Mouse (Mus musculus): ENCODE measurements at regions not wholly inside any gene's neighbourhood (a gene's known extent, or its start where the extent isn't known, plus 50 kb on each side); places are given as distances from the start of the nearest gene placed in this dataset.
"Not testable (repeated sequence)": the region's sequence is repeated elsewhere in the genome, so short reads cannot be mapped to it uniquely, and the experiment has no call there.

DNA sequence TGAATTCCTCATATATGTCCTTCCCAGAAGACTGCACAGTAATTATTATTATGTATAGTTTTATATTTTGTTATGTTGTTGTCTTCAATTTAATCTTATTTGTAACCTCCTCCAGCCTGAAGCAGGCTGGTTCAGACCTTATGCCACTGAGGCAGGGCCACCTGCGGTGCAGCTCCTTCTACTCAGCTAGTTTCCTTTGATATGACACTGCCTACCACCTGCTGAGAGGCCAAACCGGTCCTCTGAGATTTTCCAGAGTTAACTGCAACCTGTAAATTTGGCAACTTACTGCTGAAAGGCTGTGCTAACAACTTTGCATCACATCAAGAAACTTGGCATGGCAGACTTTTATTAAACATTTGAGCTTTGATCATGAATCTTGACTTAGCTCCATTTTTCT lies 691.3 kb downstream of the Dad1 start:
- Histone ChIP-seq H3K9ac (no peak overlapping the region), H3K4me3 (no peak overlapping the region), H3K27me3 (no peaks in the 10 kb centered on the region), H3K27ac (no peak overlapping the region), H3K4me2 (replicated peaks) (no peak overlapping the region), H3K36me3 (no peaks in the 10 kb centered on the region), H3K9me3 (replicated peaks) (no peaks in the 10 kb centered on the region), H3K4me1 (no peaks in the 10 kb centered on the region)
- ATAC-seq (ENCODE audit: low FRiP score) = no peak
- 59% methylated on average over 2 of the region's 2 CpGs for WGBS

DNA sequence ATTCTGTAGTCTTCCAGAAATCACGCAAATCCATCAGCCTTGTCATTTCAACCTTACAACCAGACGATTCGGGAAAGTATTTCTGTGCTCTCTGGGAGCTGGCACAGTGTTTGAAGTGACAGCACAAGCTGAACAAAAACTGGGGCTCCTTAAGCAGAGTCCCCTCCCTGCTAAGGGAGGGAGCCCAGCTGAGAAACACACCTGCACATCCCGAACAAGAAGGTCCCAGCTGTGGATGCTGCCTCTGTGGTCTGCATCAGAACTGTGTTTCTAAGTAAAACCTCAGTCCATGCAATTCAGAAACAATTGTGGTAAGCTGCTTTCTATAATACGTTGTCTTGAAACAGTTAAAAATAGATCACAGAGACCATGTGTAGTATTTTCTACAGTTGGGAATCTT lies 693.8 kb downstream of the Dad1 start:
- not testable (repeated sequence) for H3K27me3 ChIP-seq; H3K4me2 ChIP-seq (replicated peaks); ATAC-seq (ENCODE audit: low FRiP score); H3K9me3 ChIP-seq (replicated peaks); H3K4me1 ChIP-seq; H3K27ac ChIP-seq; H3K4me3 ChIP-seq; H3K9ac ChIP-seq; H3K36me3 ChIP-seq
- 92% methylated on average over 5 of the region's 5 CpGs for WGBS

DNA sequence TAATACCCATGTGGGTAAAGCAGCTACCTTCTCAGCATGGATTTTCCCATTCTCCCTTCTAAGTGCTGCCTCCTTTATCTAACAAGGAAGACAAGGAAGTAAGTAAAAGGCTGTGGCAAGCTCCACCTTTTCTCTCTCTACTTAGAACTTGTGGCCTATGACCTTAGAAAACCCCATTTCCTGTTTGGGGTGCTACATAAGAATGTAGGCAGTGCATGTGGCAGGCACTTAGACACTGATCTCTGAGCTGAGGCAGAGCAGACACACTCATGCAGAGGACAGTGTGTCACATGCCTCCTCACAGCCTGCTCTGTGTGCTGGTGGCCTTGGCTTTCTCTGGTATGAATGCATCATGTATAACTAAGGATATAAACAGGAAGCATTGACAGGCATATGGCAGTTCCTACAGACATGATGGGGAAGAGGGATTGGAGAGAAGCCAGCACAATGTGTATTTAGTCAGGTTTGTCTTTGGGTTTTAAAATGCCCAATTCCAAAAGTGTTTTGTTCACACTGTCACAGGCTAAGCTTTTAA lies 694.5 kb downstream of the Dad1 start:
- not testable (repeated sequence) for H3K4me2 ChIP-seq (replicated peaks); H3K9me3 ChIP-seq (replicated peaks); H3K36me3 ChIP-seq; H3K27ac ChIP-seq; H3K27me3 ChIP-seq; H3K4me1 ChIP-seq; H3K4me3 ChIP-seq; H3K9ac ChIP-seq; ATAC-seq (ENCODE audit: low FRiP score)

DNA sequence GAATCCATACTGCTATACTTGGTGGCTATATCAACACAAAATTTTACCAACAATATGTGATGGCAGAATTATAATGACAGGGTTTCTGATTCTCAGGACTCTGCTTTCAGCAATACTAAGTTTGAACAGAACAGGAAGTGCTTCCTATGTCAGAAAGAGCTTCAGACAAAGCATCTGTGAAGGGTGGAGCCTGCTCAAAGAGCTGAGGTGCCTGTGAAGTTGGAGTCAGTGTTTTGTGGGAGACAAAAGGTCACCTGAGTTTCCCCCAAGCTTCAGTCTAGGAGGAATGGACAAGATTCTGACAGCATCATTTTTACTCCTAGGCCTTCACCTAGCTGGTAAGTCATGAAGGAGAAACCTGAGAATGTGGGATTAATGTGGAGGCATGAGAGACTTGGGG lies 700.1 kb downstream of the Dad1 start:
- Histone ChIP-seq H3K27me3 (no peaks in the 10 kb centered on the region), H3K27ac (no peak overlapping the region), H3K4me2 (replicated peaks) (no peak overlapping the region), H3K36me3 (no peaks in the 10 kb centered on the region), H3K4me3 (no peak overlapping the region), H3K9ac (no peak overlapping the region), H3K4me1 (no peaks in the 10 kb centered on the region), H3K9me3 (replicated peaks) (no peaks in the 10 kb centered on the region)
- no peak for ATAC-seq (ENCODE audit: low FRiP score)

DNA sequence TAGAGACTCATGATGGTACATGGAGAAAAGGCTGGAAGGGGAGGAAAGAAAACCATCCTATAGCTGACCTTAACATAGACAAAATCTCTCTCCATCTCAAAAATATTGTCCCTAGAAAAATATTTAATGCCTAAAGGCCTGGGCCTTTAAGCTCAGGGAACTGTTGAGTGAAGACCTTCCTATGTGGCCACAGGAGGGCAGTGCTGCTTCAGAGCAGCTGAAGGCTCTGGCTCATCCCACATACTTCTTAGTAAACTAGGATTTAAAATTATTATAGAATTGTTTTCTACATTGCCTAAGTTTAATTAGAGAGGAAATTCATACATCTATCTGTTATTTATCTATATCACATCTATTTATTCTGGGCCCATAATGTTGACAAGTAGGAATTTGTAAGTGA lies 706.5 kb downstream of the Dad1 start:
- H3K4me2 ChIP-seq (replicated peaks); ATAC-seq (ENCODE audit: low FRiP score); H3K36me3 ChIP-seq; H3K27ac ChIP-seq; H3K27me3 ChIP-seq; H3K4me1 ChIP-seq; H3K9me3 ChIP-seq (replicated peaks); H3K4me3 ChIP-seq; H3K9ac ChIP-seq: not testable (repeated sequence)

DNA sequence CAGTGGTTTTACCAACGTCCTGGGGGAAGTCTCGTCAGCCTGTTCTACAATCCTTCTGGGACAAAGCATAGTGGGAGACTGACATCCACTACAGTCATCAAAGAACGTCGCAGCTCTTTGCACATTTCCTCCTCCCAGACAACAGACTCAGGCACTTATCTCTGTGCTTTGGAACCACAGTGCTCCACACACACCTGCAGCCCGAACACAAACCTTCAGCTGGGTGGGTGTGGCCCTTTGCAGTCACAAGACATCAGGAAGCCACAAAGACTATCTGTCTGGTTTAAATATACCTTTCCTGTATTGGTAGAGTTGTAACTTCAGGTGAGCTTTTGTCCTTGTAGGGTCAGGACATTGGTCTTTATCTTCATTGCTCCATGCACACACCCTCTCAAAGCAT lies 708.6 kb downstream of the Dad1 start:
- WGBS = 76% methylated on average over 5 of the region's 5 CpGs
- ATAC-seq (ENCODE audit: low FRiP score) = no peak
- no peaks in the 10 kb centered on the region for H3K4me1 ChIP-seq

DNA sequence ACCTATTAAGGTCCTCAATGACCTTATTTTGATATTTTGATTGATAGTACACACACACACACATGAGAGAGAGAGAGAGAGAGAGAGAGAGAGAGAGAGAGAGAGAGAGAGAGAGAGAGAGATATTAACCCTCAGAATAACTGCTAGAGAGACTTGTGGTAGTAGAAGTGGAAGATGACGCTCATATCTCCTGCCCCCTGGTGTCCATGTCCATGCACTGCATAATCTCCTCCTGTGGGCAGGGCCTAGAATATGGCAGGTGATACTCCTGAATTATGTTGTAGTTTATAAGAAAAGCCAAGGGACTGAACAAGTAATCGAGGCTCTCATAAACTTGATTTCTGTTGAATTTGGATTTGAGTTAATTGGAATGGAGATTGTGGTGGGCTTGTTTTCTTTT lies 712.3 kb downstream of the Dad1 start:
- 60% methylated on average over 2 of the region's 2 CpGs for WGBS
- H3K9ac ChIP-seq; H3K27ac ChIP-seq; H3K4me1 ChIP-seq; H3K27me3 ChIP-seq; H3K9me3 ChIP-seq (replicated peaks); ATAC-seq (ENCODE audit: low FRiP score); H3K36me3 ChIP-seq; H3K4me3 ChIP-seq; H3K4me2 ChIP-seq (replicated peaks): not testable (repeated sequence)

More for the DNA sequence above, 708.6 kb downstream of the Dad1 start:
- H3K27me3 ChIP-seq = no peaks in the 10 kb centered on the region
- H3K4me2 ChIP-seq (replicated peaks) = no peak overlapping the region
- no peak overlapping the region for H3K4me3 ChIP-seq
- no peaks in the 10 kb centered on the region for H3K36me3 ChIP-seq
- no peaks in the 10 kb centered on the region for H3K9me3 ChIP-seq (replicated peaks)
- H3K9ac ChIP-seq = no peak overlapping the region
- H3K27ac ChIP-seq = no peak overlapping the region

DNA sequence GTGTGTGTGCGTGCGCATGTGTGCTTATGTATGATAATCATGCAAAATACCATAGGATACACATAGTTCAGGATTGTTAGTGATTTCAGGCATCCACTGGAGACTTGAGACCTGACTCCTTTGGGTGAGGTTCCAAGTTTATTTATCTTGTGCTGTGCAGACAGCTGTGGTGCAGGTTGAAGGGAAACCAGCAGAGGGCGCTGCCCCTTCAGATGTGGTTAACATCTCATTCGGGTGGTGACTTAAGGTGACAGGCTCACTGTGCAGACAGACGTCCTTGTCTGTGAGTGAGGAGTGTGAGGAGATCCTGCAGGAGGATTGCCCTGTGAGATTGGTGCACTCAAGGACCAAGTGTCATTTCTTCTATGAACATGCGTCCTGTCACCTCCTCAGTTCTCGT lies 716.0 kb downstream of the Dad1 start:
- not testable (repeated sequence) for H3K27ac ChIP-seq; H3K4me2 ChIP-seq (replicated peaks); ATAC-seq (ENCODE audit: low FRiP score); H3K9ac ChIP-seq; H3K27me3 ChIP-seq; H3K36me3 ChIP-seq; H3K9me3 ChIP-seq (replicated peaks); H3K4me1 ChIP-seq; H3K4me3 ChIP-seq
- WGBS = 66% methylated on average over 7 of the region's 7 CpGs

DNA sequence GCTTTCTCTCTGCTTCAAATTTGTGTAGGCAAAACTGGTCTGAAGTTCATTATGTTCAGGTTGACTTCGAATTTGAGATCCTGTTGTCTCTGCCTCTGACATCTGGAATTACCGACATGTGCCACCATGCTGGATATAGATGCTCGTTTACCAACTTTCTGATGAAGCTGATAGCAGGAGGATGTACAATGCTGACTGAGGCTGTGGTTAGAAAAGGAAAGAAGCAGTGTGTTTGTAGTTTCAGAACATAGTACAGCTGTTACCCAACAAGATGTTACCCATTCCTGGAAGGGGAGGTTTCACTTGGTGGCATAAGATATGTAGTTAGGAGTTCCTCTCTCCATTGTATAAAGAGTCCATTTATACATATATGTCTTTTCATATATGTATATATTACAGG lies 730.5 kb downstream of the Dad1 start:
- not testable (repeated sequence) for ATAC-seq (ENCODE audit: low FRiP score); H3K27me3 ChIP-seq; H3K4me2 ChIP-seq (replicated peaks); H3K4me1 ChIP-seq; H3K27ac ChIP-seq; H3K9me3 ChIP-seq (replicated peaks); H3K36me3 ChIP-seq; H3K9ac ChIP-seq; H3K4me3 ChIP-seq
- whole genome bisulfite sequencing = no CpG with 5 or more reads among the region's 3 CpGs

DNA sequence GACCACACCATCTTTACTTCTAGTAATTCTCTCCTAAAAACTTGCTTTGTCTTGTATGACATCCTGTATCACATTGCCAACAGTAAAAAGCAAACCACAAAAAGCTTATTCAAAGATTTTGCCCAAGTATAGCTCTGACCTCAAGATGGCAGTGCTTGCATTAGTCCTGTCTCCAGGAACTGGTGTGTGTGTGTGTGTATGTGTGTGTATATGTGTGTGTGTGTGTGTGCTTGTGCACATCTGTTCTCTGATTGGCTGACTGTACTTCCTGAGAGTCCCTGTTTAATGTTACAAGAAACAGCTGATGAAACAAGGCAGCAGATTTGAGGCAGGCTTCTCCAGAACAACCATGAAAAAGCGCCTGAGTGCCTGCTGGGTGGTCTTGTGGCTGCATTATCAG lies 735.0 kb downstream of the Dad1 start:
- ATAC-seq (ENCODE audit: low FRiP score); H3K4me1 ChIP-seq: not testable (repeated sequence)

DNA sequence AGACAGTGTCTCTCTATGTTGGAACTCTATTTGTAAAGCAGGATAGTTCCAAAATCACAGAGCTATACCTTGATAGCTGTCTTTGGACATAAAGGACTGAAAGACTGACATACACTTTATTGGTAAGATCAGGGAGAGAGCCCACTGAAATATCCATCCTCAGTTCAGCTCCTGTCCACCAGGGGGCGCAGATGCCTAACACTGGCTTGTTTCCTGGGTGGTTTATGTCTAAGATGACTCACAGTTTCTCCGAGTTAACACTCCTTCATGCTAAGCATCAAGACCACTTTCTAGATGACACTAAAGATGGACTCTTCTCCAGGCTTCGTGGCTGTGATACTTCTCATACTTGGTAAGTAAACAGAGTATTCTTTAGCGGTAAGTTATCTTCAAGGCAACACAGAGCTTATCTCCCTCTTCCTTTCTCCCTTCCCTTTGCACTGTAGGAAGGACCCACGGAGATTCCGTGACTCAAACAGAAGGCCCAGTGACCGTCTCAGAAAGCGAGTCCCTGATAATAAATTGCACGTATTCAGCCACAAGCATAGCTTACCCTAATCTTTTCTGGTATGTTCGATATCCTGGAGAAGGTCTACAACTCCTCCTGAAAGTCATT lies 737.2 kb downstream of the Dad1 start:
- not testable (repeated sequence) for H3K4me3 ChIP-seq; H3K9me3 ChIP-seq (replicated peaks); H3K9ac ChIP-seq; H3K27ac ChIP-seq; H3K36me3 ChIP-seq; H3K27me3 ChIP-seq; H3K4me1 ChIP-seq; H3K4me2 ChIP-seq (replicated peaks); ATAC-seq (ENCODE audit: low FRiP score)
- WGBS = no CpG with 5 or more reads among the region's 10 CpGs

More for the DNA sequence above, 735.0 kb downstream of the Dad1 start:
- WGBS = no CpG with 5 or more reads among the region's 1 CpGs
- H3K9ac ChIP-seq; H3K27me3 ChIP-seq; H3K27ac ChIP-seq; H3K4me3 ChIP-seq; H3K4me2 ChIP-seq (replicated peaks); H3K9me3 ChIP-seq (replicated peaks); H3K36me3 ChIP-seq: not testable (repeated sequence)

DNA sequence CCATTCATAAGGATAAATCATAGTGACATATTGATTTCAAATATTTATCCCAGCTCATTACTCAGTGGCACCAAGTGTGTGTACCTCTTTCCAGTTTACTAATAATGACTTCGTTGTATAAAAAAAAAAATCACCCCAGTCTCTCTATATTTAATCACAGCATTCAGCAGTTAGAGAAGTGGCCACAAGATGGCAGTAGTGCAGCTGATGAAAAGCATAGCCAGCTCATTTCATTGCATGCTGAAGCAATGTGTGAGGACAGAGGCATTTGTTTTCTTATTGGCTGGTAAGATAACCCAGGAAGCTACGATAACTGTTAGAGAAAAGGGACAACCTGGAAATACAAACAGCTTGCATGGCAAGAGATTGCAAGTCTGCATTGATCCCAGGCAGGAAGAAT lies 748.5 kb downstream of the Dad1 start:
- H3K27me3 ChIP-seq; H3K27ac ChIP-seq; H3K4me3 ChIP-seq; H3K4me1 ChIP-seq; H3K9ac ChIP-seq; H3K4me2 ChIP-seq (replicated peaks); ATAC-seq (ENCODE audit: low FRiP score); H3K36me3 ChIP-seq; H3K9me3 ChIP-seq (replicated peaks): not testable (repeated sequence)
- WGBS = 67% methylated on average over 2 of the region's 2 CpGs

DNA sequence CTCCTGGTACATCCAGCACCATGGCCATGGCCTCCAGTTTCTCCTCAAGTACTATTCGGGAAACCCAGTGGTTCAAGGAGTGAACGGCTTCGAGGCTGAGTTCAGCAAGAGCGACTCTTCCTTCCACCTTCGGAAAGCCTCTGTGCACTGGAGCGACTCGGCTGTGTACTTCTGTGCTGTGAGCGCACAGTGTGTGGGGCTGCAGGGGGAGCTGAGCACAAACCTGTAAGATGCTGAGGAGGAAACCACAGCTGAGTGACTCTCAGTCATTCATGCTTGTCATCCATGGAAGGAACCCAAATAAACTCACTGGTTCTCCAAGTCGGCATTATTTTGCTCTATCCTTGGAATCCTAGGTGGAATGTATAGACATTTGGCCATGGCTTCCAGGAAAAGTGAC lies 765.5 kb downstream of the Dad1 start:
- H3K4me3 ChIP-seq; H3K27me3 ChIP-seq; H3K4me2 ChIP-seq (replicated peaks); ATAC-seq (ENCODE audit: low FRiP score); H3K9me3 ChIP-seq (replicated peaks); H3K9ac ChIP-seq; H3K36me3 ChIP-seq; H3K27ac ChIP-seq; H3K4me1 ChIP-seq: not testable (repeated sequence)
- WGBS = 87% methylated on average over 8 of the region's 9 CpGs

DNA sequence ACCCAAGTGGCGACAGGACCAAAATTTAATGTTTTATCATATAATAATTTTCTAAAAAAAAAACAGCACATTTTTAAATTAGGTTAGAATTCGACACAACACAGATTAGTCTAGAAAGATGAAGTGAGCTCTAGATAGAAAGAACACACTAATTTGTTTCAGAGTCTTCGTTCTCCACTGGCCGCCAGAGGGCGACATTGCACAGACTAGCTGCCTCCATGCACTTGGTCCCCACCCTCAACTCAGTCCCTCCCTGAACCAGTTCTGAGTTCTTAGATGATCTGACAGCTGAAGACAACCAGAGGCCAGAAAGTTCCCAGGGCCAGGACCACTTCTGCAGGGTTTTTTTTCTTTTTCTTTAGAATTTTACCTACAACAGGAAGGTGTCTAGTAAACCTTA lies 766.3 kb downstream of the Dad1 start:
- not testable (repeated sequence) for H3K4me3 ChIP-seq; H3K36me3 ChIP-seq; H3K9ac ChIP-seq; H3K27me3 ChIP-seq; H3K9me3 ChIP-seq (replicated peaks); H3K4me2 ChIP-seq (replicated peaks); H3K4me1 ChIP-seq; ATAC-seq (ENCODE audit: low FRiP score); H3K27ac ChIP-seq
- WGBS = 25% methylated on average over 5 of the region's 5 CpGs

All from hindbrain, embryonic 12.5 days (tissue).